Mouse (Mus musculus): Measurements from ENCODE around the gene Kcnh4. TPM values are rescaled to one million over a fixed set of nuclear protein-coding genes. Genes with fewer than 3 reads are reported as not detected.

Gene Kcnh4
- not detected for total RNA-seq (2022)

- no peak for DNase-seq (ENCODE audit: low spot score)
These were observed at the start of gene Kcnh4 for GRCm38 (mm10) chr11:100759611-100760233. Gene Kcnh4, minus strand, starts transcription at chr11:100759942.

GRCm38 (mm10) chr11:100806380-100807305 is 46.9 kb upstream of the Kcnh4 start:
- no peak for DNase-seq (ENCODE audit: low spot score)

GRCm38 (mm10) chr11:100805535-100805934 is 45.8 kb upstream of the Kcnh4 start:
- DNase-seq (ENCODE audit: low spot score), result no peak

- DNase-seq (ENCODE audit: low spot score), result no peak
These were observed 44.7 kb upstream of the Kcnh4 start for GRCm38 (mm10) chr11:100804409-100804808.

GRCm38 (mm10) chr11:100799426-100799825 is 39.7 kb upstream of the Kcnh4 start:
- no peak for DNase-seq (ENCODE audit: low spot score)

DNA sequence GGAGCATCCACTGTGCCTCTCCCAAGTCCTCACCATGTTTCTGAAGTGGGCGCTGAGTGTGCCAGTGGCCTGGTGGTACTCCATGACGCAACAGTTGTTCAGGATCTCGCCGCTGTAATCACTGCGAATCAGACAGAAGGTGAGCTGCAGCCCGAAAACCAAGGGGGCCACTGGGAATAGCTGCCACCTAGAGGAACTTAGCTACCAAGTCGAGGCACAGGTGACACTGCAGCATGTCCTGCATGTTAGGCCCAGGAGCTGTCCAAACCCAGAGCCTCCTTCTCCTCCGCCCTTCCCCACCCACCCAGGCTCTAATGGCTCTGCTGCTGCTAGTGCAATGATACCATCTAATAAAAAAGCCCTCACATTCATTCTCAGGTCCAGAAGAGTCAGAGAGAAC is 36.8 kb upstream of the Kcnh4 start:
- no peak for DNase-seq (ENCODE audit: low spot score)

DNA sequence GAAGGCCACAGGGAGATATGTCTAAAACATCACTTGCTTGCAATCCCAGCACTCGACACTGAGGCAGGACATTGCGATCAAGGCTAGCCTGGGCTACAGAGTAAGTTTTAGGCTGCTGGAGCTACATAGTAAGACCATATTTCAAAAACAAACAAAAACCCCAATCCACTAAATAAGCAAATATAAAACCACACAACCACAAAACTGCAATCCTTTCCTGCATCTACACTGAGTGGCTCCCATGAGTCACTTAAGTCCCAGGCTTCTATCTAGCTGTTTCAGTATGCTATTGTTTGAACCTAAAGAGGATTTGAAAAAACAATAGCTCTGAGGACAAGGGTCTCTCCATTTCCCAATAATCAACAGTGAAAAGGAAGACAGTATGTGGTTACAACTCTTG is 35.6 kb upstream of the Kcnh4 start:
- no peak for DNase-seq (ENCODE audit: low spot score)

GRCm38 (mm10) chr11:100791457-100792049 is 31.8 kb upstream of the Kcnh4 start:
- peak; percentile 72 for DNase-seq (ENCODE audit: low spot score)

DNA sequence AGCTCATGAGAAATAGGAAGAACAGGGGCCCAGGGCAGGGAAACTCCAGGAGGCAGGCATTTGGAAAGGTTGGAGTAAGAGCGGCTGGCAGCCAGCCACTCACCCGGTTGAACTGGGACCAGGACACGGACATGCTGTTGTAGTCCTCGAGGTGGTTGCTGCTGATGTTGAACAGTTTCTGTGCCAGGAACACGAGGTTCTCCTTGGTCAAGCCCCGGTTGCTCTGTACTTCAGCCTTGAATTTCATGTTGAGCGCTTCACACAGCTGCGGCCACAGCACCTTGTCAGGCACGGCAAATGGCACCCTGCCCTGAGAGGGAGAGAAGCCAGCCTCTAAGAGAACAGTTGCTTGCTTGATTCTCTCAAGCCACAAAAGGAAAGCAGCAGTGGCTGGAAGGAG is 30.9 kb upstream of the Kcnh4 start:
- peak; percentile 68 for DNase-seq (ENCODE audit: low spot score)

GRCm38 (mm10) chr11:100789702-100790101 is 30.0 kb upstream of the Kcnh4 start:
- DNase-seq (ENCODE audit: low spot score), result no peak

- no peak for DNase-seq (ENCODE audit: low spot score)
These were observed 26.0 kb upstream of the Kcnh4 start for GRCm38 (mm10) chr11:100785774-100786173.

DNA sequence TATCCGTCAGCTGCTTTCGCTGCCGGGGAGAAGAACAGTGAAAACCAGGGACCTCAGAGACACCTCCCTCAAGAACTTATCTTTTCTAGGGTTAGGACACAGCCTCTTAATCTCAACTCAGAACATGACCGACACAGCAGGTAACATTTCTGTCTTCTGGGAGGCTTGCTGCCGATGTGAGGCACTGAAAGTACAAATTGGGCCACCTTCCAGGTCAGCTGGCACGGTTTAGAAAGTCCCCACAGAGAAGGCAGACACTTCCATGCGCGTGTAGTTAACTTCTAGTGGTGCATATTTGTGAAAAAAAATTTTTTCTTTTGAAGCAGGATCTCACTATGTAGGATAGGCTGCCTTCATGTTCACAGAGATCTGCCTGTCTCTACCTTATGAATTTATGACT is 24.5 kb upstream of the Kcnh4 start:
- no peak for DNase-seq (ENCODE audit: low spot score)

GRCm38 (mm10) chr11:100782568-100782967 is 22.8 kb upstream of the Kcnh4 start:
- DNase-seq (ENCODE audit: low spot score), result no peak

- no peak for DNase-seq (ENCODE audit: low spot score)
These were observed 22.2 kb upstream of the Kcnh4 start for GRCm38 (mm10) chr11:100781763-100782475.

- no peak for DNase-seq (ENCODE audit: low spot score)
These were observed 20.5 kb upstream of the Kcnh4 start for GRCm38 (mm10) chr11:100780247-100780646.

DNA sequence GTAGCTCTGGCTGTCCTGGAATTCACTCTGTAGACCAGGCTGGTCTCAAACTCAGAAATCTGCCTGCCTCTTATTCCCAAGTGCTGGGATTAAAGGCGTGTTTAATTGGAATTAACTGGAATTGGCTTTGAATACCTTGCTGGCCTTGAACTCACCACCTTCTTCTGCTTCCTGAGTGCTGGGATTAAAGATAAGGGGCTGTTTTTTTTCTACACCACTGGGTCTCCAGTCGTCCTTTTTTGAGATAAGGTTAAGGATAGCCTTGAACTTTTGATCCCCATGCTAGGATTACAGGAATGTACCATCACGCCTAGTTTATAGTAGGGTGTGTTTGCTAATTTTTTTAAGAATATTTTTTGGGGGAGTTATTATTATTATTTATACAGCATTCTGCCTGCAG is 18.3 kb upstream of the Kcnh4 start:
- DNase-seq (ENCODE audit: low spot score), result no peak

- DNase-seq (ENCODE audit: low spot score), result no peak
These were observed 16.2 kb upstream of the Kcnh4 start for GRCm38 (mm10) chr11:100775921-100776320.

GRCm38 (mm10) chr11:100774261-100774660 is 14.5 kb upstream of the Kcnh4 start:
- DNase-seq (ENCODE audit: low spot score), result no peak

DNA sequence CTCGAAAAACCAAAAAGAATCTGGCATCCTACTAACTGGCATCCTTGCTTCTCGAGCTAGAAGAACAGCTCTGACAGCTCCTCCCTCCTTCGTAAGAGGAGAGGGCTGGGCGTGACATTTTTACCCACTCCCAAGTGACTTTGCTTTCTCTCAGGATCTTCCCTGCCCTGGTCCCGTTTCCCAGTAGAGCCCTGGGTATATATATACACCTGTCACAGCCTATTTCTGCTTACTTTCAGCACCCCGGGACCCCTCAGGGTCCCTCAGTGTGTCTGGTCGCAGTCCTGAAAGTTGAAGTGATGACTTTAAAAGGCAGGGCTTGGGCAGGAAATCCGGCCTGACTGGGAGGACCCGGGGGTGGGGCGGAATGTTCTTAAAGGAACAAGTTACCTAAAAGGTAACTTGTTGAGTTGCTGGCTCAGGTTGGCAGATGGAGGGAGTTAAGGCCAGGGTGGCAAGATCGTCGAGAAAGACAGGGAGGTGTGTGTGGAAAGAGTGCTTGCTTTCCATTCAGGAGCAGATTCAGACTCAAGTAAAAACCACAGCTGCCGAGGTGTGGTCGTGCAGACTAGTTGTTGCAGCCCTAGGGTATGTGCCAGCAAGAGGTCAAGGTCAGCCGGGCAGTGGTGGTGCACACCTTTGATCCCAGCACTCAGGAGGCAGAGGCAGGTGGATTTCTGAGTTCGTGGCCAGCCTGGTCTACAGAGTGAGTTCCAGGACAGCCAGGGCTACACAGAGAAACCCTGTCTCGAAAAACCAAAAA is 11.1 kb upstream of the Kcnh4 start, which contains the start of gene Ghdc:
Ghdc (minus strand) TSS at position 312 of the 763 bp plus-strand sequence.
- DNase-seq (ENCODE audit: low spot score), result peak; percentile 93

DNA sequence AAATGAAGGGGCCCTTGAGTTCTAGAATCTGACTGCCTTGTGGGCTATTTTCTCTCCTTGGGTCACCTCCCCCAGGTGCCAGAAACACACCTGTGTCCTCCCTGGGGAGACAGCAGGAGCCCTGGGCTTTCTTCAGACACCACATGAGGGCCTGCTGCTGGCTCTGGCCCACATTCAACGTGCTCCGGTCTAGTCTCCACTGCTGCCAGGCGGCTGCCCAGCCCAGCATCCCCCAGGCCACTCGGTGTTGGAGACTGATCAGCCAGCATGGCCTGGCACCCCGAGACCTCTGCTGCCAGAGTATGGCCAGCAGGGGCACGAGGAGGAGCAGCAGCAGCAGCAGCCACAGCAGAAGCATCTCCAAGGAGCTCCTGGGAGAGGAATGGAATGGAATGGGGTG is 10.2 kb upstream of the Kcnh4 start:
- DNase-seq (ENCODE audit: low spot score), result no peak

DNA sequence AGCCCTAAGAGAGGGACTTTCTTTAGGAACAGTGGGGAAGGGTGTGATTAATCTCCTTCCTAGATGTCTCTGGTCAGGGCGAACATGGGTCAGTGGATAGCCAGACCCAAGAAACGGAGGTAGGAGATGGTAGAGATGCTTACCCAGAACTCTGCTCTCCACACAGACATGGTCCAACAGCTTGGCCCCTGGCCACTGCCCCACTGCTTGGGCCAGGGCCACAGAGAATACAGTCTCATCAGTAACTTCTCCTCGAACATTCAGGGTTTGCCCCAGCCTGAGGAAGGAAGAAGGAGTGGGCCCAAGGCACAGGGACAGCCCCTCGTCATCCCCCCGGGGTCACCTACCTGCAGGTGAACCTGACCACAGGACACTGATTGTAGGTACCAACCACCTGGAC is 8.1 kb upstream of the Kcnh4 start:
- DNase-seq (ENCODE audit: low spot score), result no peak

Data from heart, adult 8-10 months (tissue).